In the genomic region with DNA sequence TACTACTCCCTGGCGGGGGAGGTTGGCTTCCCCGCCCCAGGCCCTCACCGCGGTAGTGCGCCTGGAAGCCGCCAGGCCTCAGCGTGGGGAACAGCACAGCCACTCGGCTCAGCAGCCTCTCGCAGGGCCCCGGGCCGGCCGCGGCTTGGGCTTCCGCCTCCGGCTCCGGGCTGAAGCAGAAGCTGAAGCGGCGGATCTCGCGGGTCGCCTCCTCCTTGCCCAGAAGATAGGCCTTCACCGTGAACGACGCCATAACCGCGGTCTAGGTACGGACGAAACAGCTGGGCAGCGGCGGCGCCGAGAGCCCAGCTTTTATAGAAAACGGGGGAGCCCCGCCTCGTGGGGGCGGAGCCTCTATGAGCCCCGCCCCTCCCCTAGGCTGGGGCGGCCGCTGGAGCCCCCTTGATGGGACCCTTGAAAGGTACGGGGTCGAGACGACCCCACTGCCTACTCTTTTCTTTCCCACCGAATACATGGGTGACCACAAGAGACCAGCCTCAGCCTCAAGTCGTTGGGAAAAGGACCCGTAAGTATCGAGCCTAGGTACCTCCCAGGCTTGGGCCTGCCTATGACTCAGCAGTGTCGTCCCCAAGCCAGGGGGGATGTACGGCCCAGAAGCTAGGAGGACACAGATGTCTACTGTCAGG, we compare ENCODE assay signal across 8 mouse cellular contexts. TPM values are rescaled to one million over a fixed set of nuclear protein-coding genes. Genes with fewer than 3 reads are reported as not detected.
DNase-seq lines count a peak whose midpoint lies in the region; ATAC-seq and TF ChIP-seq lines count a peak whose summit lies in the region.

Sqstm1 (minus strand) TSS at position 323 of the 647 bp plus-strand sequence.
Mgat4b (plus strand) TSS at position 386 of the 647 bp plus-strand sequence.

- peak; percentile 90 to 97 for DNase-seq in adrenal gland, adult (ENCODE audit: inconsistent age in 2 of 2, low spot score in 1 of 2)
- peak; percentile 74 to 80 for DNase-seq in gastrocnemius, adult 8-10 months (ENCODE audit: low spot score in 2 of 2)
- peak; percentile 86 to 87 for DNase-seq in left cerebral cortex, adult 2 months (ENCODE audit: extremely low spot score in 1 of 2, low spot score in 2 of 2)
- peak; percentile 65 for DNase-seq in retina, postnatal 7 days (ENCODE audit: low read depth, low spot score)
- DNase-seq in urinary bladder, adult 2 months (ENCODE audit: low spot score): peak; percentile 95

- H3K27ac ChIP-seq in cortical plate, adult 2 months (ENCODE audit: insufficient read depth, low read length): peak within 1 kb of the TSS; percentile 98
- peak within 1 kb of the TSS; percentile 98 for H3K27ac ChIP-seq in hindbrain, embryonic 16.5 days (ENCODE audit: low read depth, low read length)
- H3K27ac ChIP-seq in left cerebral cortex, adult 2 months: peak within 1 kb of the TSS; percentile 100
- H3K27ac ChIP-seq in macrophage: peak within 1 kb of the TSS; percentile 99

- H3K36me3 ChIP-seq in hindbrain, embryonic 16.5 days (ENCODE audit: control insufficient read depth, insufficient read depth, low read length): peaks cover 17% of the 10 kb centered on the region
- H3K36me3 ChIP-seq in macrophage (ENCODE audit: inconsistent target): peaks cover 26% of the 10 kb centered on the region

- H3K4me1 ChIP-seq in cortical plate, adult 2 months (ENCODE audit: control insufficient read depth, insufficient read depth, low read length): peaks cover 11% of the 10 kb centered on the region
- peaks cover 13% of the 10 kb centered on the region for H3K4me1 ChIP-seq in hindbrain, embryonic 16.5 days (ENCODE audit: control insufficient read depth, insufficient read depth, low read depth, low read length)

- peak within 1 kb of the TSS; percentile 97 for H3K9ac ChIP-seq in hindbrain, embryonic 16.5 days (ENCODE audit: low read depth, low read length)

- WGBS in hindbrain, embryonic 16.5 days: under 1% methylated on average over 44 of the region's 48 CpGs
- WGBS in macrophage (ENCODE audit: missing documents): 1% methylated on average over 44 of the region's 48 CpGs

- peak; percentile 97 for TF ChIP-seq POLR2A in cortical plate, adult 2 months (IDR thresholded peaks at IDR 0.05; ENCODE audit: extremely low read depth, insufficient read depth, low read length)

- peaks cover 59% of the 10 kb centered on the region for H3K79me2 ChIP-seq in macrophage (ENCODE audit: inconsistent target)

- peak; percentile 78 for ATAC-seq in hindbrain, embryonic 16.5 days

- intact Hi-C loops in left cerebral cortex, adult 2 months (cut with DNase I): loop anchor here (2.0 kb wide), 1 partner anchor 14 kb away; no protein-coding TSS in a partner anchor

- H3K4me2 ChIP-seq in hindbrain, embryonic 16.5 days (ENCODE audit: low read length): peak within 1 kb of the TSS; percentile 72

- no peaks in the 10 kb centered on the region for H3K9me3 ChIP-seq in hindbrain, embryonic 16.5 days (ENCODE audit: control insufficient read depth, low read length)

- H3K4me3 ChIP-seq in cortical plate, adult 2 months (ENCODE audit: insufficient read depth, low read length): peak within 1 kb of the TSS; percentile 82
- peak within 1 kb of the TSS; percentile 91 for H3K4me3 ChIP-seq in hindbrain, embryonic 16.5 days (ENCODE audit: low read length)
- peak within 1 kb of the TSS; percentile 92 for H3K4me3 ChIP-seq in left cerebral cortex, adult 2 months
- peak within 1 kb of the TSS; percentile 82 for H3K4me3 ChIP-seq in macrophage (ENCODE audit: inconsistent target)

- TF ChIP-seq CTCF in cortical plate, adult 2 months (IDR thresholded peaks at IDR 0.05; ENCODE audit: extremely low read depth, insufficient read depth, low read length): no peak
- no peak; the same call in 1 of the 2 replicates for TF ChIP-seq CTCF in left cerebral cortex, adult 2 months (IDR thresholded peaks at IDR 0.05)

- H3K27me3 ChIP-seq in hindbrain, embryonic 16.5 days (replicated peaks; ENCODE audit: control insufficient read depth, insufficient read depth, low read length): no peaks in the 10 kb centered on the region

RNA-seq across cellular contexts. Expression of gene Sqstm1, which starts in this region (rescaled TPM):
- polyA plus RNA-seq in cortical plate, adult 2 months (2012; rRNA removed): 410 and 414 TPM in 2 replicates
- total RNA-seq in gastrocnemius, adult 8-10 months (2022): 100 to 1,000 TPM; 494 to 615 (median 543) TPM
- polyA plus RNA-seq in hindbrain, embryonic 16.5 days (2015; fragmentation: Nextera tagmentation; extraction: Ambion mirVana): 448 and 480 TPM in 2 replicates
- 100 to 1,000 TPM; 474 to 490 TPM for total RNA-seq in left cerebral cortex, adult 2 months (2021)
- 1,000 to 10,000 TPM in 16 of 26 experiments, 100 to 1,000 TPM in 10; 388 to 4,292 (median 1,510) TPM for total RNA-seq in macrophage (2018; cell fraction: chromatin; rRNA removed)
- 1,000 to 10,000 TPM in 13 of 26 experiments, 100 to 1,000 TPM in 13; 523 to 2,418 (median 986) TPM for total RNA-seq in macrophage (2018; cell fraction: cytosol; rRNA removed)
- total RNA-seq in macrophage (2018; cell fraction: nucleus; rRNA removed): 1,000 to 10,000 TPM in 17 of 26 experiments, 100 to 1,000 TPM in 9; 377 to 2,781 (median 1,417) TPM
- 491 to 809 TPM (median 572 TPM) in 3 replicates for polyA plus RNA-seq in macrophage (2018)
- polyA plus RNA-seq in urinary bladder, adult 2 months (2012; rRNA removed): 317 and 373 TPM in 2 replicates

RNA-seq across cellular contexts. Expression of gene Mgat4b, which starts in this region (rescaled TPM):
- 56.6 and 61.1 TPM in 2 replicates for polyA plus RNA-seq in cortical plate, adult 2 months (2012; rRNA removed)
- 10 to 100 TPM; 40.4 to 49.2 (median 44.9) TPM for total RNA-seq in gastrocnemius, adult 8-10 months (2022)
- 15.6 and 30.9 TPM in 2 replicates for polyA plus RNA-seq in hindbrain, embryonic 16.5 days (2015; fragmentation: Nextera tagmentation; extraction: Ambion mirVana)
- total RNA-seq in left cerebral cortex, adult 2 months (2021): 10 to 100 TPM; 63.1 to 67.0 TPM
- total RNA-seq in macrophage (2018; cell fraction: chromatin; rRNA removed): 100 to 1,000 TPM in 8 of 26 experiments, 10 to 100 TPM in 18; 41.6 to 398 (median 88.9) TPM
- total RNA-seq in macrophage (2018; cell fraction: cytosol; rRNA removed): 10 to 100 TPM; 50.5 to 85.9 (median 70.2) TPM
- 100 to 1,000 TPM in 8 of 26 experiments, 10 to 100 TPM in 18; 57.5 to 143 (median 87.9) TPM for total RNA-seq in macrophage (2018; cell fraction: nucleus; rRNA removed)
- polyA plus RNA-seq in macrophage (2018): 34.3 to 55.7 TPM (median 49.2 TPM) in 3 replicates
- 47.4 and 54.3 TPM in 2 replicates for polyA plus RNA-seq in urinary bladder, adult 2 months (2012; rRNA removed)

Comparison
In these comparisons a context has a peak if more than half of its experiments do, and no peak if none do; other contexts are left out.
1. Peak in every context shown above with its lines: DNase-seq, ATAC-seq, H3K4me3 ChIP-seq and H3K27ac ChIP-seq.